Mouse (Mus musculus) liver, postnatal 0 days (tissue): ENCODE measurements around the gene Tnc. TPM values are rescaled to one million over a fixed set of nuclear protein-coding genes. Genes with fewer than 3 reads are reported as not detected.

Experiments used
- ATAC-seq: fragments of 200-750 bp; cut with Nextera tagmentation; 2 replicates; pipeline ENCODE4 v1.8.0; 2017; ENCODE audit warnings: mild to moderate bottlenecking, moderate library complexity
- DNase-seq: peaks from one replicate; pipeline ENCODE4 v3.0.0-alpha.2; 2016
- H3K27ac ChIP-seq: fragments of 300-500 bp; sonication (generic); 2 replicates; pipeline ENCODE4 v1.5.1; 2014; ENCODE audit warnings: antibody characterized with exemption, moderate library complexity, mild to moderate bottlenecking, low read depth
- H3K27me3 ChIP-seq: fragments of 300-500 bp; sonication (generic); 2 replicates; pipeline ENCODE4 v1.6.1; 2014; ENCODE audit warnings: low read length, control low read depth, mixed read lengths; ENCODE audit not compliant: insufficient read depth
- H3K36me3 ChIP-seq: fragments of 300-500 bp; sonication (generic); replicated peaks from 2 replicates; pipeline ENCODE4 v1.6.1; 2014; ENCODE audit warnings: mild to moderate bottlenecking, control low read depth, low read length, moderate library complexity, mixed read lengths; ENCODE audit not compliant: insufficient read depth
- H3K4me1 ChIP-seq: fragments of 300-500 bp; sonication (generic); 2 replicates; pipeline ENCODE4 v1.6.1; 2014; ENCODE audit warnings: antibody characterized with exemption, mild to moderate bottlenecking, control low read depth; ENCODE audit not compliant: insufficient read depth
- H3K4me2 ChIP-seq: fragments of 300-500 bp; sonication (generic); 2 replicates; pipeline ENCODE4 v1.6.1; 2014; ENCODE audit warnings: low read depth, mild to moderate bottlenecking, low read length, moderate library complexity, mixed read lengths
- H3K4me3 ChIP-seq: fragments of 300-500 bp; sonication (generic); 2 replicates; pipeline ENCODE4 v1.5.1; 2014; ENCODE audit warnings: low read depth, low read length
- H3K9ac ChIP-seq: fragments of 300-500 bp; sonication (generic); replicated peaks from 2 replicates; pipeline ENCODE4 v1.6.1; 2014; ENCODE audit warnings: mild to moderate bottlenecking, moderate library complexity
- H3K9me3 ChIP-seq: fragments of 300-500 bp; sonication (generic); 2 replicates; pipeline ENCODE4 v1.6.1; 2016; ENCODE audit warnings: mild to moderate bottlenecking, control low read depth, low read length, mixed read lengths
- CTCF ChIP-seq: sonication (generic); IDR thresholded peaks from 2 replicates; pipeline ENCODE4 v1.5.1; 2016; ENCODE audit warnings: antibody characterized with exemption, low read depth
- EP300 ChIP-seq: IDR thresholded peaks from 2 replicates; pipeline ENCODE4 v1.6.1; 2016; ENCODE audit warnings: antibody characterized with exemption, low read depth, mild to moderate bottlenecking
- WGBS: fragments of 180-500 bp; shearing (Covaris S2); extraction: QIAGEN DNeasy Blood & Tissue Kit; methylation state at CpG from one replicate; pipeline ENCODE4 v1.1.7; 2014; ENCODE audit not compliant: insufficient replicate concordance; 5-methylcytosine and 5-hydroxymethylcytosine counted together
- polyA plus RNA-seq: library from polyadenylated mRNA; unstranded; fragments of >200 nt; fragmentation: Nextera tagmentation; extraction: Ambion mirVana; gene quantifications from 2 replicates; pipeline ENCODE4 v1.2.1, GENCODE M21; 2015

Tnc gene
- polyA plus RNA-seq, 1 experiment from 2014 or later, result 1.9 TPM

DNA sequence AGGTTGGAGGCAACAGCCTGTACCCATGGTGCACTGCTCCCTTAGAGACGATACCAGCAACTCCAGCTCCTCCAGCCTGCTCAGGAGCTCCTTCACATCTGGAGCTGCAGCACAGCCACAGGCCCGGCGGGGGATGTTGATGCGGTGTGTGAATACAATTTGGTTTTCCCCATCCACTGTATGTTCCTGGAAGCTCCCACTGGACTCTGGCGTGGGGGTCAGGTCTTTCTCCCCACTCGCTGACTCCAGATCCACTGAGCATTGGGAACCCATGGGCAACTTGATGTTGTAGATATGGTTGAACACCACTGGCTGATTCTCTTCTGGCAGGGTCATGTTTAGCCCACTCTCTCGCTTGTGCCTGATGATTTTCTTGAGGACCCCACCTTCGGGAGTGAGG lies 26.7 kb downstream of the Tnc start:
- no peaks in the 10 kb centered on the region for H3K4me1 ChIP-seq
- 74% methylated on average over 8 of the region's 8 CpGs for WGBS
- H3K4me2 ChIP-seq, result no peak overlapping the region
- H3K36me3 ChIP-seq, result no peaks in the 10 kb centered on the region
- H3K27ac ChIP-seq, result no peak overlapping the region
- no peaks in the 10 kb centered on the region for H3K27me3 ChIP-seq
- H3K4me3 ChIP-seq, result no peak overlapping the region
- TF ChIP-seq CTCF (no peak), EP300 (no peak)
- ATAC-seq, result no peak
- no peak for DNase-seq
- no peak overlapping the region for H3K9ac ChIP-seq
- H3K9me3 ChIP-seq, result no peaks in the 10 kb centered on the region

- H3K27me3 ChIP-seq, result no peaks in the 10 kb centered on the region
- no peaks in the 10 kb centered on the region for H3K36me3 ChIP-seq
- no peak overlapping the region for H3K9ac ChIP-seq
- no peak overlapping the region for H3K4me2 ChIP-seq
- DNase-seq, result no peak
- H3K4me3 ChIP-seq, result no peak overlapping the region
- no peaks in the 10 kb centered on the region for H3K9me3 ChIP-seq
- no peak for TF ChIP-seq EP300
- TF ChIP-seq CTCF, result no peak
- H3K4me1 ChIP-seq, result no peaks in the 10 kb centered on the region
- ATAC-seq, result no peak
- WGBS, result 42% methylated on average over 2 of the region's 2 CpGs
- no peak overlapping the region for H3K27ac ChIP-seq
Observed at GRCm38 (mm10) chr4:64011308-64011707, 35.5 kb downstream of the Tnc start.

- WGBS, result 67% methylated on average over 1 of the region's 1 CpGs
Observed at GRCm38 (mm10) chr4:64009936-64010335, 36.9 kb downstream of the Tnc start.

GRCm38 (mm10) chr4:64005198-64005597 lies 41.6 kb downstream of the Tnc start:
- H3K4me1 ChIP-seq, result no peaks in the 10 kb centered on the region
- 72% methylated on average over 4 of the region's 4 CpGs for WGBS
- ATAC-seq, result no peak

More at GRCm38 (mm10) chr4:64009936-64010335, 36.9 kb downstream of the Tnc start:
- TF ChIP-seq CTCF, result no peak
- no peak for TF ChIP-seq EP300
- H3K27ac ChIP-seq, result no peak overlapping the region
- no peak overlapping the region for H3K9ac ChIP-seq
- ATAC-seq (no peak), DNase-seq (no peak)
- no peaks in the 10 kb centered on the region for H3K36me3 ChIP-seq
- no peaks in the 10 kb centered on the region for H3K27me3 ChIP-seq
- no peak overlapping the region for H3K4me3 ChIP-seq
- no peaks in the 10 kb centered on the region for H3K4me1 ChIP-seq
- no peaks in the 10 kb centered on the region for H3K9me3 ChIP-seq
- H3K4me2 ChIP-seq, result no peak overlapping the region

GRCm38 (mm10) chr4:64003677-64004076 lies 43.1 kb downstream of the Tnc start:
- Histone ChIP-seq H3K4me3 (no peak overlapping the region), H3K9ac (no peak overlapping the region), H3K4me2 (no peak overlapping the region), H3K9me3 (no peaks in the 10 kb centered on the region), H3K27ac (no peak overlapping the region), H3K27me3 (no peaks in the 10 kb centered on the region), H3K36me3 (no peaks in the 10 kb centered on the region), H3K4me1 (no peaks in the 10 kb centered on the region)
- 57% methylated on average over 3 of the region's 3 CpGs for WGBS
- DNase-seq (no peak), ATAC-seq (no peak)
- TF ChIP-seq CTCF (no peak), EP300 (no peak)

More at GRCm38 (mm10) chr4:64005198-64005597, 41.6 kb downstream of the Tnc start:
- Histone ChIP-seq H3K9ac (no peak overlapping the region), H3K4me3 (no peak overlapping the region), H3K4me2 (no peak overlapping the region), H3K36me3 (no peaks in the 10 kb centered on the region), H3K27me3 (no peaks in the 10 kb centered on the region), H3K27ac (no peak overlapping the region), H3K9me3 (no peaks in the 10 kb centered on the region)
- DNase-seq, result no peak
- TF ChIP-seq EP300, result no peak
- TF ChIP-seq CTCF, result no peak

- TF ChIP-seq EP300 (no peak), CTCF (no peak)
- WGBS, result 44% methylated on average over 2 of the region's 2 CpGs
Observed at GRCm38 (mm10) chr4:64002168-64002567, 44.6 kb downstream of the Tnc start.

DNA sequence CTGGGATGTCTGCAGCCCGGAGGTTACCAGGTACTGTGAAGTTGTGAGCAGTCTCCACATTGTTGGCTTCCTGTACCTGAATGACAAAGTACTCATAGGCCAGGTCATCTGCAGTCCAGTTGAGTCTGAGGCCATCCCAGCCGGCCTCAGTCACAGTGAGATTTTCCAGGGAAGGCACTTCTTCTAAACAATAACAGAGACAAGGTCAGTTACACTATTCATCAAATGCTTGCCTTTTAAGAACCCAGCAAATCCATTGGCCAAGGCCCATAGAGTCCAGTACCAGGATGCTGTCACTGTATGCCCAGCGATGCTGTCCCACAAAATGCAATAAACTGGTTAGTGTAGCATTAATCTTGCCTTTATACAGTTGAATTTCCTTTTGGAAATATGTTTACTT lies 46.0 kb downstream of the Tnc start:
- Histone ChIP-seq H3K4me2 (no peak overlapping the region), H3K27me3 (no peaks in the 10 kb centered on the region), H3K36me3 (no peaks in the 10 kb centered on the region), H3K4me3 (no peak overlapping the region), H3K4me1 (no peaks in the 10 kb centered on the region), H3K27ac (no peak overlapping the region), H3K9me3 (no peaks in the 10 kb centered on the region), H3K9ac (no peak overlapping the region)
- WGBS, result 63% methylated on average over 3 of the region's 3 CpGs
- ATAC-seq (no peak), DNase-seq (no peak)
- TF ChIP-seq CTCF (no peak), EP300 (no peak)

More at GRCm38 (mm10) chr4:64002168-64002567, 44.6 kb downstream of the Tnc start:
- DNase-seq, result no peak
- Histone ChIP-seq H3K4me2 (no peak overlapping the region), H3K9me3 (no peaks in the 10 kb centered on the region), H3K4me3 (no peak overlapping the region), H3K4me1 (no peaks in the 10 kb centered on the region), H3K36me3 (no peaks in the 10 kb centered on the region), H3K27ac (no peak overlapping the region), H3K27me3 (no peaks in the 10 kb centered on the region), H3K9ac (no peak overlapping the region)
- no peak for ATAC-seq
